Mouse (Mus musculus): Measurements from ENCODE around the gene Dmrtb1. TPM values are rescaled to one million over a fixed set of nuclear protein-coding genes. Genes with fewer than 3 reads are reported as not detected.

Gene Dmrtb1
- total RNA-seq, 1 experiment from 2014 or later = not detected

Small RNAs within 50 kb of the gene (microRNA-seq; reads per million reads assigned to microRNA genes)
- gene Gm25123 = 0 reads per million in 2 experiments

Other genes with a start within 250 kb of the Dmrtb1 start
- 0.30 and 1.2 TPM in 2 replicates for gene Glis1, start 249.6 kb downstream of the Dmrtb1 start, total RNA-seq (2021)
- gene Lrp8, start 118.0 kb upstream of the Dmrtb1 start, total RNA-seq (2021) = 5.0 and 5.2 TPM in 2 replicates
- gene Magoh, start 195.5 kb upstream of the Dmrtb1 start, total RNA-seq (2021) = 91.3 and 98.1 TPM in 2 replicates
- gene 0610037L13Rik, start 205.6 kb upstream of the Dmrtb1 start, total RNA-seq (2021) = 75.3 and 75.4 TPM in 2 replicates
- gene Cpt2, start 239.4 kb upstream of the Dmrtb1 start, total RNA-seq (2021) = 247 and 275 TPM in 2 replicates